Mouse (Mus musculus) mouse embryonic stem cell (cell line): ENCODE measurements at regions not wholly inside any gene's neighbourhood (a gene's known extent, or its start where the extent isn't known, plus 50 kb on each side); places are given as distances from the start of the nearest gene placed in this dataset.

Experiments used
- in situ Hi-C, 2 experiments: fragments of 300-500 bp; cut with MboI; formaldehyde crosslinking; loops; 1 replicate in 1 of 2; 3 replicates in 1 of 2; pipeline ENCODE4 v1.14.3; 2019 to 2020; ENCODE audit warnings: low sequenced_read_pairs in 2 of 2, low pct_unique_long_range_greater_than_20kb in 1 of 2, mixed read lengths in 1 of 2; ENCODE audit not compliant: unreplicated experiment in 1 of 2

DNA sequence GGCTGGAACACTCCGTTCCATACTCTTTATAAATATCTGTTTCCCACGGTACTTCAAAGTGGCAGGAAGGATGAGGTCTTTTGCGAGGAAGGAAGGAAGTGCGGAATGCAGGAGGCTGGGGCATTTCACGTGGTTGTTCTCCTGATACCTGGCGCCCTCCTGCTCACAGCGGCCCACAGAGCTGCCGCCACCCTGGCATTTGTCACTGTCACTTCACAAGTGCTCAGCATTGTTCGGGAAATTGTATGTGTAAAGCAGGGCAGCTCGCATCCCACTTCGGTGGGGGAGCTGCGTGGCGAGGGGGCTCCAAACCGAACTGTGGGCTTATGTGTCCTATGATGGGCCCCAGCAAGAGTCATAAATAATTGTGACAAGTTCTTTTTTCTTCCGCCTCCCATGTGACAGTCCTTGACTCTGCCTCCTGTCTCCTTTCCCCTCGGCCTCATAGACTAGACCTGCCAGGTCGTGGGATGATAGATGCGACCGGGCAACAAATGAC, 248.9 kb upstream of the Zfp64 start:
- in situ Hi-C loops: no loop called here

GRCm38 (mm10) chr2:169191974-169192373, 236.6 kb upstream of the Zfp64 start:
- in situ Hi-C loops: no loop called here

GRCm38 (mm10) chr2:169191465-169191864, 236.1 kb upstream of the Zfp64 start:
- in situ Hi-C loops: no loop called here

DNA sequence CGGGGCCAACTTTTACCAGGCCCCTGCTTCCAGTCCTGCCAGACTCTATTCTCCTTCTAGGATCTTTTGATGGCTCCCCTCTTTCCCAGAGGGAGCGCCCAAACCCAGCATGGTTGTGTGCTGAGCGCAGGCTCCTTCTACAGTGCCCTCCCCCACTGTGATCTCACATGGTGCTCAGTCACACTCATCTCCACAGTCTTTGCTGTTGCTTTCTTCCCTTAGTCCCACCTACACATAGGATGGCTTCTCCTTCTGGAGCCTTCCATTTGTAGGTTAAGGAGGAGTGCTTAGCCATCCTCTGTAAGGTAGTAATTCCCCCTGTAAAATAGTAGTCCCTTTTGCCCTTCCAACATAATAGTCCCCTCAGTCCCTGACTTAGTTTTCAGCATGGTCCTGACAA, 222.2 kb upstream of the Zfp64 start:
- in situ Hi-C loops: no loop called here

DNA sequence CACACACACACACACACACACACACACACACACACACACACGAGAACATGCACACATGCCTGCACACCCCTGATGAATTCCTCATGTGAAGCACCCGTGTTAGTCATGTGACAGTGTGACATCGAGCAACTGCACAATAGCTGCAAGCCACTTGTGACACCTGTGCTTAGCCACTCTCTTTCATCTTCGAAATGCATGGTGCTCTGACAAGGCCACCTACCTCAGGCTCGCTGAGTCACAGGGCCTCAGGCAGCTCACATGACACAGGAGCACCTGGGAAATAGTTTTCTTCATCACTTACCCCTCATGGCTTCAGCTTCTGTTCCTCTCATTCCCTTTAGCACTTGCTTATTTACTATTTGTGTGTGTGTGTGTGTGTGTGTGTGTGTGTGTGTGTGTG, 213.4 kb upstream of the Zfp64 start:
- in situ Hi-C loops: no loop called here

GRCm38 (mm10) chr2:169168376-169168775, 213.0 kb upstream of the Zfp64 start:
- in situ Hi-C loops: no loop called here

DNA sequence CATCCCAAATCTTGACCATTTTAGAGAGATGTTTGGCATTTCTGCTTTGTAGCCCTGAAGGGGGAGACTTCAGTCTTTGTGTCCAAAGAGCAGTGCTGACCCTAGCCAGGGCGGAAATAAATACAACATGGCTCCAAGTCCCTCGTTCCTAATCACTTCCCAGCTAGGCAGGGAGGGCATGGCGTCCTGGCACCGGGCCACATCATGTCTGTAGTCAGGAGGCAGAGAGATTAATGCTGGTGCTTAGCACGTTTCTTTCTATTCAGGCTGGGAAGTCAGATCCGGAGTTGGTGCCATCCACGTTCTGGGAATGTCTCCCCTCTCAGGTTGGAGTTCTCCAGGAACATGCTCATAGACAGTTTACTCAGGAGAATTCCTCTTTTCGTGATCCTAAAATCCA, 206.3 kb upstream of the Zfp64 start:
- in situ Hi-C loops: no loop called here

DNA sequence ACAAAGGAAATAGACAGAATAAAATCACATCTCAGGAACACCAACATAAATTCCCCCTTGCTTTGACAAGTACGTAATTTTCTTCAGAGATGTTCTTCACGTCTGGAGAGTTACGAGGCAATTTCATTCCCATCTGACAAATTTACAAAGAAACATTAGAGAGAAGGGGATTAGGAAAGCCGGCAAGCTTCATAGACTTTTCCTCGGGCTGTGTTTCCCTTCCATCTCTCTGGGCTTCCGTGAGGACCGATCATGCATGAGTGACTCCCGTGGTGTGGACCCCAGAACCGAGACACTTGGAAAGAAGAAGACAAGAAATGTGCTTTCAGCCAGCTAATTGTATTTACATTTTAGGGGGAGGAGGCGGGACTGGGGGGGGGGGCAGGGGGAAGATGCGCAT, 203.4 kb upstream of the Zfp64 start:
- in situ Hi-C loops: no loop called here

- in situ Hi-C loops: no loop called here
Observed at GRCm38 (mm10) chr2:169158005-169158673, 202.8 kb upstream of the Zfp64 start.

DNA sequence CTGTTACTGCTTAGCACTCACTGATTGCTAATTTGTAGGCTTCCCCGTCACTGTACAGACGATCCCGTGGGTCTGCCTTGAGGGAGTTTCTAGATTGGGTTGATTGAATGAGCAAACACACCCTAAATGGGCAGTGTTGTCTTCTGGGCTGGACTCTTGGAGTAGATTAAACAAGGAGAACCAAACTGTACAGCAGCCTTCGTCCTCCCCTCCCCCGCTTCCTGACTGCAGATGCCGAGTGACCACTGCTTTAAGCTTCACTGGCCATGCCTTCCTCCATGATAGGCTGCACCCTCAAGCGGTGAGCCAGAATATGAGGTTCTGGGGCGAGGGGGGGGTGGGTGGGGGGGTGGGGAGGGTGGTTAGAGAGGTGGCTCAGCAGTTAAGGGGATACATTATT, 201.5 kb upstream of the Zfp64 start:
- in situ Hi-C loops: no loop called here

GRCm38 (mm10) chr2:169154881-169155280, 199.5 kb upstream of the Zfp64 start:
- in situ Hi-C loops: no loop called here

- in situ Hi-C loops: no loop called here
Observed at GRCm38 (mm10) chr2:169147655-169148054, 192.3 kb upstream of the Zfp64 start.

- in situ Hi-C loops: no loop called here
Observed at GRCm38 (mm10) chr2:169142224-169142623, 186.8 kb upstream of the Zfp64 start.

GRCm38 (mm10) chr2:169133855-169134254, 178.5 kb upstream of the Zfp64 start:
- in situ Hi-C loops: no loop called here

GRCm38 (mm10) chr2:169125476-169125875, 170.1 kb upstream of the Zfp64 start:
- in situ Hi-C loops: no loop called here

DNA sequence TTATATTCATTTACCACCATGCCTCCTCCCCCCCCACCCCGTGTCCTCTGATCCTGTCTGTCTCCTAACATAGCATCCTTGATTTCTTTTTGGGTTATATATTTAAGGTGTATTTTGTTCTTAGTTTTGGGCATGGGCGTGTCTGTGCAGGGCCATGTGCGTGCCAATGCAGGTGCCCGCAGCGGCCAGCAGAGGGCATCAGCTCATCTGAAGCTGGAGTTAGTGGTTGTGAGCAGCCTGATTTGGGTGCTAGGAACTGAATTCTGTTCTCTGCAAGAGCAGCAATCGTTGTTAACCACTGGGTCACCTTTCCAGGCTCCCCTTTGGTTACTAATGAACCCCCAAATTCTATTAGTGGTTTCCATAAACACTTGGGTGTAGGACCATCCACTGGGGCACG, 167.5 kb upstream of the Zfp64 start:
- in situ Hi-C loops: no loop called here

DNA sequence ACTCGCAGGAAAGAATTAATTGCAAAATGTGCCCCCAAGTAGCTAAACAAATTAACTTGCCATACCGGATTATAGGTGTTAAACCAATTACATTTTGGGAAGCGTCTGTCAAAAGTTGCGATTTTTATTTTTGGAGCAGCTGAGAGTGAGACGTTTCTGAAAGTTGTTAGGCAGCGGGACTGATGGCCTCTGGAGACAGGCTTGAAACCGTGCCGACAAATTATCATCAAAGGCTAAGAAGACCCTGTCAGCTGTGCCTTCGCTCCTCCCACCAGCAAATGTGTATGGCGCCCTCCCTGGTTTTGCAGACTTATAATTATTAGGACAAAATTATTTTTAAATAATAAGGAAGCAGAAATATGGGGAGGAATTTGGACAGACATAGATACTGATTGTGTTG, 161.5 kb upstream of the Zfp64 start:
- in situ Hi-C loops: no loop called here

DNA sequence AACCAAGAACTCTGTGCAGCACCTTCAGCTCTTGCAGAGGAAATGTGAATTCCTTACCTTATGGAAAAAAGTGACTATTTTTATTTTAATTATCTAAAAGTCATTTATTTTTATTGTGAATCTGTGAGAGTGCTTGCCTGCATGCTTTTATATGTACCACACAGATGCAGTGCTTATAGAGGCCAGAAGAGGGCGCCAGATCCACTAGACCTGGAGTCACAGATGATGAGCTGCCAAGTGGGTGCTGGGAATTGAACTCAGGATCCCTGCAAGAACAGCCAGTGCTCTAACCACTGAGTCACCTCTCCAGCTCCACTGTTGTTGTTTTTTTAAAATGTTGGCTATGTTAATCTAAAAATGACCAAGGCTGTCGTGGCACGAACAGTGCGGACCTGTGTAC, 153.7 kb upstream of the Zfp64 start:
- in situ Hi-C loops: no loop called here

DNA sequence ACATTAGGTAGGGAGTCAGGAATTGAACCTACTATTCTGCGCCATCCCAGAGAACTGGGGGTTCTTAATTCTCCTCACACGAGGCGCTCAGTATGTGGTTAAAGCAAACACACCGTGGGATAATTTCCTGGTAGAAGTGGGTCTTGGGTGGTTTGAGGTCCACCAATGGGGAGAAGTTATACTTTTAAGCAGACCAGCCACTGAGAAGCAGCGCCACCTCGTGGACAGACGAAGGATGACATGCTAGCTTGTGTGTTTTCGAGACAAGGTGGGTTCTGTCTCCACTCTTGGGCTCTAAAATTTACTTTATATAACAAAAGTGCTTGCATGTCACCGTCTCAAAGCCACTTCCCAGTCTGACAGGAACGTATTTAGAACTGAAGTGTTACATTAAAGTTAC, 152.7 kb upstream of the Zfp64 start:
- in situ Hi-C loops: no loop called here

DNA sequence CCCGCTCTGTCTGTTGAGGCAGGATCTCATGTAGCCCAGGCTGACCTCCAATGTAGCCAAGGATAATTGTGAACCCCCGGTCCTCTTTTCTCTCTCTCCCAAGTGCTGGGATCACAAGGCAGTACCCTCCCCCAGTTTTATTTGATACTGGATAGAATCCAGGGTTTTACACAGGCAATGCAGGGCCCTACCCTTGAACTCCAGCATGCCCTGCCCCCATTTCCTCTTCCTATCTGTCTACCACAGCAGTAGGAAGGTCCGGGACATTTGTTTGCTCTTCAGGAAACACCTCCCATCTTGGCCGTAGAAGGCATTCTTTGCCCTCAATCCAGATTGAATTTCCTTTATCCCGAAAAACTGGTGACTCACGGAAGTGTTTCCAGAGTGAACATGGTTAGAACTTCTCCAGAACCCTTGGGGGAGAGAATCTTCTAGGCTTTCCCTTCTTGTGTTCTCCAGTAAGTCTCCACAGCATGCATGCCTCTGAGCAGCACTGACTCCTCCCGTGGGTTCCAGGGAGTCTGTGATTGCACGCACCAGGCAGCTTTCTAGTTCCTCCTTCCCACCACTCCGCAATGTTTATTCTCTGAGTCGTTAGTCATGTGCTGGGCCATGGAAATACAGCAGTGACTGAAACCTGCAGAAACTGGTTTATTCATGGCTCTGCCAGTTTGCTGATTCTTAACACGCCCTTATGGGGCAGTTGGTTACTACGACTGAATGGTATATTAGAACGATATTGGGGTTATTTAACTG, 146.3 kb upstream of the Zfp64 start:
- in situ Hi-C loops: no loop called here
